Mouse (Mus musculus): ENCODE results near the gene Zfp691. TPM values are rescaled to one million over a fixed set of nuclear protein-coding genes. Genes with fewer than 3 reads are reported as not detected.
A peak's percentile ranks its signal among the peaks of the same experiment; 100 is the strongest.

Zfp691 gene
- polyA plus RNA-seq, 1 experiment from 2014 or later = 11.4 TPM

DNA sequence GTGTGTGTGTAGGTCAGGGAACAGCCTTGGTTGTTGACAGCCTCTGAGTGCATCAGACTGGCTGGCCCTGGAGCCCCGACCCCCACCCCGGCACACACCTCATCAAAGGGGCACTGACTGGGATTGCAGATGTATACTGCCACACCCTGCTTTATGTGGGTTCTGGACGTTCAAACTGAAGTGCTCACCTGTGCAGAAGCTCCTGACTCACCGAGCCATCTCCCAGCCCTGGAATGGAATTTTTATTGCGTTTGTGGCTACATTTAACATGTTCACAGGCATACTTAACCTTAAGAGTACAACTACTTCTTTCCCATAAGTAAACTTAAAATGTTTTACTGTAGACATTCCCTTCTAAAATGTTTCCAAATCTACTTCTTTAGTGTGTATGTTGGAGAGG is 16.1 kb downstream of the Zfp691 start:
- Histone ChIP-seq H3K4me3 (ENCODE audit: low read depth, low read length) (no peak overlapping the region), H3K4me2 (ENCODE audit: low read depth) (no peak overlapping the region), H3K27me3 (ENCODE audit: control insufficient read depth, insufficient read depth, low read length) (no peaks in the 10 kb centered on the region), H3K36me3 (ENCODE audit: control insufficient read depth, insufficient read depth, low read length) (no peaks in the 10 kb centered on the region), H3K27ac (ENCODE audit: low read depth, low read length) (no peak overlapping the region), H3K9ac (ENCODE audit: low read length) (no peak overlapping the region), H3K9me3 (ENCODE audit: control insufficient read depth, low read length) (no peaks in the 10 kb centered on the region), H3K4me1 (ENCODE audit: control insufficient read depth, insufficient read depth, low read length) (no peaks in the 10 kb centered on the region)
- ATAC-seq (ENCODE audit: insufficient read depth, low FRiP score, low TSS enrichment) (no peak), DNase-seq (ENCODE audit: low spot score) (no peak)
- 84% methylated on average over 5 of the region's 5 CpGs for WGBS

DNA sequence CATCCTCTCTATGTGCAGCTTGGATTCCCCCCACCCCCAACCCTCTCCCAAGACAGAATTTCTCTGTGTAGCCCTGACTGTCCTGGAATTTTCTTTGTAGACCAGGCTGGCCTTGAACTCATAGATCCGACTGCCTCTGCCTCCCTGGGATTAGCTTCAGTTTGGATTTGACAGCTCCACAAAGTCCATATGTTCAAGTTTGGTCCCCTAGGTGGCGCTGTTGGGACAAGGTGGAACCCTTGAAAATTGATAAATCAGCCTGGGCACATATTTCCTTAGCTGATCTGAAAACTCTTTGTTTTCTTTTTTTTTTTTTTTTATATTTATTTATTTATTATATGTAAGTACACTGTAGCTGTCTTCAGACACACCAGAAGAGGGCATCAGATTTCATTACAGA is 16.8 kb downstream of the Zfp691 start:
- H3K4me2 ChIP-seq (ENCODE audit: low read depth) = no peak overlapping the region
- WGBS = 45% methylated on average over 2 of the region's 2 CpGs
- H3K9ac ChIP-seq (ENCODE audit: low read length) = no peak overlapping the region
- ATAC-seq (ENCODE audit: insufficient read depth, low FRiP score, low TSS enrichment) (no peak), DNase-seq (ENCODE audit: low spot score) (peak; percentile 58)
- no peaks in the 10 kb centered on the region for H3K4me1 ChIP-seq (ENCODE audit: control insufficient read depth, insufficient read depth, low read length)
- H3K27ac ChIP-seq (ENCODE audit: low read depth, low read length) = no peak overlapping the region
- H3K9me3 ChIP-seq (ENCODE audit: control insufficient read depth, low read length) = no peaks in the 10 kb centered on the region
- H3K36me3 ChIP-seq (ENCODE audit: control insufficient read depth, insufficient read depth, low read length) = no peaks in the 10 kb centered on the region
- no peak overlapping the region for H3K4me3 ChIP-seq (ENCODE audit: low read depth, low read length)
- no peaks in the 10 kb centered on the region for H3K27me3 ChIP-seq (ENCODE audit: control insufficient read depth, insufficient read depth, low read length)

DNA sequence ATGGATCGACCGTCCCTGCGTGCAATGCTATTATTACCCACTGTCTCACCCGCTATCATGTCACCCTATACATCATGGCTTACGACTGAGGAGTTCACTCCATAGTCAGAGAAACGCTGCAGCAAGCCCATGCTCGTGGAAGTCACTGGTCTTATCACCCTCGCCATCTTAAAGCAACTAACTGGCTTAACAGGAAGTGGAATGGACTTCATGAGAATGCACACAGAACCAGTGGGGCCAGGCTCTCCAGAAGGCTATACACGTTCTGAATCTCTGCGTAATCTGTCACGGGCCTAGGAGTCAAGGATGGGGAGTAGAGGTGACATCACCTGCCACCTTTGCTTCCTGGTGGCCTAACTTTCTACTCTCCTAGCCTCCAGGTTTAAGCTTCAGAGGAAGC is 25.3 kb downstream of the Zfp691 start:
- Histone ChIP-seq H3K9ac (ENCODE audit: low read length) (no peak overlapping the region), H3K27ac (ENCODE audit: low read depth, low read length) (no peak overlapping the region), H3K9me3 (ENCODE audit: control insufficient read depth, low read length) (no peaks in the 10 kb centered on the region), H3K4me2 (ENCODE audit: low read depth) (no peak overlapping the region), H3K4me3 (ENCODE audit: low read depth, low read length) (no peak overlapping the region), H3K4me1 (ENCODE audit: control insufficient read depth, insufficient read depth, low read length) (no peaks in the 10 kb centered on the region), H3K36me3 (ENCODE audit: control insufficient read depth, insufficient read depth, low read length) (no peaks in the 10 kb centered on the region), H3K27me3 (ENCODE audit: control insufficient read depth, insufficient read depth, low read length) (no peaks in the 10 kb centered on the region)
- 93% methylated on average over 11 of the region's 11 CpGs for WGBS
- ATAC-seq (ENCODE audit: insufficient read depth, low FRiP score, low TSS enrichment) (no peak), DNase-seq (ENCODE audit: low spot score) (no peak)

DNA sequence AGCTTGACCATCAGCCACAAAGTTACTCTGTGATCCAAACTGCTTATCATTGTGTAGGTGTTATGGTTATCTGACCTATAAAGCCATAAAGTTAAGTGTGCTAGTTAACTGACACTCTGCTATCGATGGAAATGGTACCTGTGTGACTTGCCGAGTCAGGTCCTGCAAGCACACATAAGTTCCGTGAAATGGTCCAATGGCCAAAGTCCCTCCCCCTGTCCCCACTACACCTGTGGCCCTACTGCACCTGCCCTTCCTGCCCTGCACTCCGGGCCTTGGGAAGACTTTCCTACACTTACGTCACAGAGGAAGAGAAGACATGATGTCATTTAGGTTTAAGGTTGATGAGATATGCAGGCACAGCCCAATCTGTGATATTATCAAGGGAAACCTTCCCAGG is 26.6 kb downstream of the Zfp691 start:
- no peak for ATAC-seq (ENCODE audit: insufficient read depth, low FRiP score, low TSS enrichment)
- H3K9me3 ChIP-seq (ENCODE audit: control insufficient read depth, low read length) = no peaks in the 10 kb centered on the region
- no peaks in the 10 kb centered on the region for H3K27me3 ChIP-seq (ENCODE audit: control insufficient read depth, insufficient read depth, low read length)
- H3K4me1 ChIP-seq (ENCODE audit: control insufficient read depth, insufficient read depth, low read length) = no peaks in the 10 kb centered on the region
- no peak overlapping the region for H3K4me3 ChIP-seq (ENCODE audit: low read depth, low read length)
- H3K9ac ChIP-seq (ENCODE audit: low read length) = no peak overlapping the region
- H3K4me2 ChIP-seq (ENCODE audit: low read depth) = no peak overlapping the region
- DNase-seq (ENCODE audit: low spot score) = no peak
- WGBS = 91% methylated on average over 5 of the region's 5 CpGs
- H3K36me3 ChIP-seq (ENCODE audit: control insufficient read depth, insufficient read depth, low read length) = no peaks in the 10 kb centered on the region
- no peak overlapping the region for H3K27ac ChIP-seq (ENCODE audit: low read depth, low read length)

DNA sequence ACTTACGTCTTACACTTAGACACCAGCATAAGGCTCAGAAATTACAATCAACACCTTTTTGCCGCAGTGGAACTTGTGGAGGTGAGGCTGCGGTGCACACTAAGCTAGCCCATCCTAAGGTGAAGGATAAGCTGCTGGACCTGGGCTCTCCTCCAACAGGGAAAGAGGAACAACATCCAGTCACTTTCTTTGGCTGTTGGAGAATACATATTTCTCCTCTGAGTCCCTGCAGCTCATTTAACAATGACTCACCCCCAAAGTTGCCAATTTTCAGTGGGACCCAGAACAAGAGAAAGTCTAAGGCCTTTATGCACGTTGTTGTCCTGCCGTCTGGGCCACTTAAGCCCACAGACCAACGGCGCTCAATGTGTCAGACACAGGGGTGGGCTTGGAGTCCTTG is 27.2 kb downstream of the Zfp691 start:
- DNase-seq (ENCODE audit: low spot score) = no peak
- Histone ChIP-seq H3K4me3 (ENCODE audit: low read depth, low read length) (no peak overlapping the region), H3K9me3 (ENCODE audit: control insufficient read depth, low read length) (no peaks in the 10 kb centered on the region), H3K27me3 (ENCODE audit: control insufficient read depth, insufficient read depth, low read length) (no peaks in the 10 kb centered on the region), H3K27ac (ENCODE audit: low read depth, low read length) (no peak overlapping the region), H3K4me2 (ENCODE audit: low read depth) (no peak overlapping the region), H3K36me3 (ENCODE audit: control insufficient read depth, insufficient read depth, low read length) (no peaks in the 10 kb centered on the region), H3K9ac (ENCODE audit: low read length) (no peak overlapping the region), H3K4me1 (ENCODE audit: control insufficient read depth, insufficient read depth, low read length) (no peaks in the 10 kb centered on the region)
- no peak for ATAC-seq (ENCODE audit: insufficient read depth, low FRiP score, low TSS enrichment)
- WGBS = 90% methylated on average over 7 of the region's 7 CpGs

DNA sequence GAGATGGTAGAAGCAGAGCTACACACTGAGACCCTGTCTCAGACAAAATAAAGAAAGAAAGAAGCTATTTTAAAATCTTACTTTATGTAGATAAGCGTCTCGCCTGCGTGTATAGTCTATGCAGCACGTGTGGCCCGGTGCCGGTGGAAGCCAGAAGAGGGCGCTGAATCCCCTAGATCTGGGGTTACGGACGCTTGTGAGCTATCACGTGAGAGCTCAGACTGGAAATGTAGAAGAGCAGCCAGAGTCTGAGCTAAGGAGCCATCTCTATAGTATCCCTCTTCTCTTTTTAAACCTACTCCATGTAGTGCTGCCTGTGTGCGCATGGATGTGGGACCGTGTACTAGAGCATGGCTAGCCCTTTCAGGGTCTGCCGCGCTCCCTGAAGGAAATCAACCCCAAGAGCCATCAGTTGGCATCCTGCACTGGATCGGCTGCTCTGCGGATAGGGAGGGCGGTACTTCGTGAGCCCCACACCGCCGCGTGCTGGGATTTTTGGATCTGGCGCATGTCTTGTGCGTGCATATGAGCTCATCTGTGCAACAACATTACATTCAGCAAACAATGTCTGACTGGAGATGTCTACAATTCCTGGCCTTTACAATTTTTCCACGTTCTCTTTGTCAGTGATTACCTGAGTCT is 31.6 kb downstream of the Zfp691 start:
- Histone ChIP-seq H3K27ac (ENCODE audit: low read depth, low read length) (no peak overlapping the region), H3K4me1 (ENCODE audit: control insufficient read depth, insufficient read depth, low read length) (0 out of 2 replicates have a peak, but pooled peaks cover 2% of the 10 kb centered on the region)
- WGBS = 26% methylated on average over 24 of the region's 24 CpGs

DNA sequence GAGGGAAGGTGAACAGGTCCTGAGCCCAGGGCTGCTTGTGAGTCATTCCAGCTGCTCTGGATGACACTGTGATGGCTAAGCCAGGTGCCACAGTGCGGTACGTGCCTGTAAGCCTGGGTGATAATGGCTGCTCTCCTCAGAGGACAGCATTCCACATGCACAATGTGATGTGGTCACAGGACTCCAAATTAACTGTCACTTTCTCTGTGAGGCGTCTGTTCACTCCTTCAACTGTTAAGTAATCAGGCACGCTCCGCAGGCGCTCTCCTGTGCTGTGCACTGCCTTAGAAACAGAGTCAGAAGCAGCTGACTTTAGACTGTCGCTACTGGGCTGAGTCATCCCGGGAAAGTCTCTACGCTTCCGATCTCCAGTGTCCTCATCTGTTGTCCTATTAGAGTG is 32.8 kb downstream of the Zfp691 start:
- DNase-seq (ENCODE audit: low spot score) (no peak), ATAC-seq (ENCODE audit: insufficient read depth, low FRiP score, low TSS enrichment) (no peak)
- Histone ChIP-seq H3K9me3 (ENCODE audit: control insufficient read depth, low read length) (no peaks in the 10 kb centered on the region), H3K4me3 (ENCODE audit: low read depth, low read length) (no peak overlapping the region), H3K4me1 (ENCODE audit: control insufficient read depth, insufficient read depth, low read length) (0 out of 2 replicates have a peak, but pooled peaks cover 2% of the 10 kb centered on the region), H3K36me3 (ENCODE audit: control insufficient read depth, insufficient read depth, low read length) (peaks cover 4% of the 10 kb centered on the region), H3K27me3 (ENCODE audit: control insufficient read depth, insufficient read depth, low read length) (no peaks in the 10 kb centered on the region), H3K4me2 (ENCODE audit: low read depth) (no peak overlapping the region), H3K27ac (ENCODE audit: low read depth, low read length) (no peak overlapping the region), H3K9ac (ENCODE audit: low read length) (no peak overlapping the region)
- 59% methylated on average over 10 of the region's 10 CpGs for WGBS

More for the DNA sequence above, 31.6 kb downstream of the Zfp691 start:
- ATAC-seq (ENCODE audit: insufficient read depth, low FRiP score, low TSS enrichment) = peak; percentile 60; the same call in 1 of the 2 replicates
- Histone ChIP-seq H3K4me3 (ENCODE audit: low read depth, low read length) (no peak overlapping the region), H3K9ac (ENCODE audit: low read length) (0 out of 2 replicates have a peak overlapping the region, but pooled peaks have one; percentile 23), H3K9me3 (ENCODE audit: control insufficient read depth, low read length) (no peaks in the 10 kb centered on the region), H3K4me2 (ENCODE audit: low read depth) (peak overlapping the region; percentile 40), H3K36me3 (ENCODE audit: control insufficient read depth, insufficient read depth, low read length) (no peaks in the 10 kb centered on the region), H3K27me3 (ENCODE audit: control insufficient read depth, insufficient read depth, low read length) (no peaks in the 10 kb centered on the region)
- peak; percentile 78 for DNase-seq (ENCODE audit: low spot score)

DNA sequence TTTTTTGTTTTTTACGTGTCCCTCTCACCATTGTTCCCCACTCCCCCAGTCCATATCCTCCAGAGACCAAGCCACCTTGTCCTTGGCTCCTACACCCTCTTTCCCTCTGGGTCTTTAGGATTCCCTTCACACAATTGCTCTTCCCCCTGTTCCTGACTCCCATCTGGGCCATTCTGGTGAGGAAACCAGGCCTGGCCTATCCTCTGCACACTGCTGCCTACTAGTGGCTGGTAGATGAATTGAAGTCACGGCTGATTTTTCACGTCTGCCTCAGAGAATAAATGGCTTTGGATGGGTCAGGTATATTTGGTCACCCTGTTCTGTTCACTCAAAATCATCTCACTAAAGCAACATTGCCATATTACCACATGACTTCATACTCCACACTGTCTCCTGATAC is 33.9 kb downstream of the Zfp691 start:
- no peaks in the 10 kb centered on the region for H3K9me3 ChIP-seq (ENCODE audit: control insufficient read depth, low read length)
- no peak overlapping the region for H3K4me3 ChIP-seq (ENCODE audit: low read depth, low read length)
- WGBS = 47% methylated on average over 3 of the region's 3 CpGs
- 0 out of 2 replicates have a peak, but pooled peaks cover 2% of the 10 kb centered on the region for H3K4me1 ChIP-seq (ENCODE audit: control insufficient read depth, insufficient read depth, low read length)
- H3K36me3 ChIP-seq (ENCODE audit: control insufficient read depth, insufficient read depth, low read length) = peaks cover 12% of the 10 kb centered on the region
- DNase-seq (ENCODE audit: low spot score) (no peak), ATAC-seq (ENCODE audit: insufficient read depth, low FRiP score, low TSS enrichment) (no peak)
- no peak overlapping the region for H3K9ac ChIP-seq (ENCODE audit: low read length)
- no peak overlapping the region for H3K4me2 ChIP-seq (ENCODE audit: low read depth)
- H3K27me3 ChIP-seq (ENCODE audit: control insufficient read depth, insufficient read depth, low read length) = no peaks in the 10 kb centered on the region
- no peak overlapping the region for H3K27ac ChIP-seq (ENCODE audit: low read depth, low read length)

DNA sequence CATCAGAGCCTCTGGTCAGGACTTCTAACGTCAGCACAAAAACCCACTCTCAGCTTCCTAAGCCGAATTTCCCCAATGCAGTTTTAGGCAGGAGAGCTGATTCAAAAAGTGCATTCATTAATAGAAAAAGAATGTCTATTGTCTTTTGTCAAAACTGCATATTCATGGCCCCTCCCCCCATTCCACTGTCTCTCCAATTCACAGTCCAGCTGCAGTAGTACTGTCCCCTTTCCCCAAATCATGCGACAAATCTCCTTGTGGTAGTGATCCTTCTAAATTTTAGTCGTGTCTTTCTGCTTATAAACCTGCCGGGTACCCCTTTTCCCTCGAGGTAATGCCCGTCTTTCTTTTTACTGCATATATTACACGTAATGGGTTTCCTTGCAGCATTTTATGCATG is 35.2 kb downstream of the Zfp691 start:
- 0 out of 2 replicates have a peak, but pooled peaks cover 2% of the 10 kb centered on the region for H3K4me1 ChIP-seq (ENCODE audit: control insufficient read depth, insufficient read depth, low read length)
- no peak overlapping the region for H3K9ac ChIP-seq (ENCODE audit: low read length)
- H3K27me3 ChIP-seq (ENCODE audit: control insufficient read depth, insufficient read depth, low read length) = no peaks in the 10 kb centered on the region
- H3K27ac ChIP-seq (ENCODE audit: low read depth, low read length) = no peak overlapping the region
- ATAC-seq (ENCODE audit: insufficient read depth, low FRiP score, low TSS enrichment) (no peak), DNase-seq (ENCODE audit: low spot score) (no peak)
- H3K9me3 ChIP-seq (ENCODE audit: control insufficient read depth, low read length) = no peaks in the 10 kb centered on the region
- H3K4me2 ChIP-seq (ENCODE audit: low read depth) = no peak overlapping the region
- H3K4me3 ChIP-seq (ENCODE audit: low read depth, low read length) = no peak overlapping the region
- 63% methylated on average over 8 of the region's 8 CpGs for WGBS
- H3K36me3 ChIP-seq (ENCODE audit: control insufficient read depth, insufficient read depth, low read length) = peaks cover 20% of the 10 kb centered on the region

All from neural tube, embryonic 11.5 days (tissue).